Mouse (Mus musculus) kidney, embryonic 16.5 days (tissue): ENCODE results near the gene Tspan15. TPM values are rescaled to one million over a fixed set of nuclear protein-coding genes. Genes with fewer than 3 reads are reported as not detected.
A peak's percentile ranks its signal among the peaks of the same experiment; 100 is the strongest.

Experiments used
- ATAC-seq: fragments of 200-750 bp; cut with Nextera tagmentation; 2 replicates; pipeline ENCODE4 v1.8.0; 2017; ENCODE audit warnings: moderate TSS enrichment; ENCODE audit not compliant: low FRiP score, low TSS enrichment
- H3K27ac ChIP-seq: fragments of 300-500 bp; sonication (generic); 2 replicates; pipeline ENCODE4 v1.5.1; 2014; ENCODE audit warnings: low read length
- H3K27me3 ChIP-seq: fragments of 300-500 bp; sonication (generic); 2 replicates; pipeline ENCODE4 v1.6.1; 2014; ENCODE audit warnings: low read length, control low read depth, mixed read lengths; ENCODE audit not compliant: insufficient read depth
- H3K36me3 ChIP-seq: fragments of 300-500 bp; sonication (generic); 2 replicates; pipeline ENCODE4 v1.6.1; 2014; ENCODE audit warnings: low read length, control low read depth, mixed read lengths; ENCODE audit not compliant: insufficient read depth
- H3K4me1 ChIP-seq: fragments of 300-500 bp; sonication (generic); 2 replicates; pipeline ENCODE4 v1.6.1; 2014; ENCODE audit warnings: low read length, control low read depth, mixed read lengths; ENCODE audit not compliant: insufficient read depth
- H3K4me2 ChIP-seq: fragments of 300-500 bp; sonication (generic); replicated peaks from 2 replicates; pipeline ENCODE4 v1.6.1; 2014; ENCODE audit warnings: low read depth, low read length
- H3K4me3 ChIP-seq: fragments of 300-500 bp; sonication (generic); 2 replicates; pipeline ENCODE4 v1.5.1; 2014; ENCODE audit warnings: mild to moderate bottlenecking, low read length
- H3K9ac ChIP-seq: fragments of 300-500 bp; sonication (generic); replicated peaks from 2 replicates; pipeline ENCODE4 v1.6.1; 2014; ENCODE audit warnings: low read length
- H3K9me3 ChIP-seq: fragments of 300-500 bp; sonication (generic); 2 replicates; pipeline ENCODE4 v1.6.1; 2016; ENCODE audit warnings: low read length, control low read depth
- WGBS: fragments of 180-500 bp; shearing (Covaris S2); extraction: QIAGEN DNeasy Blood & Tissue Kit; methylation state at CpG from one replicate; pipeline ENCODE4 v1.1.7; 2014; 5-methylcytosine and 5-hydroxymethylcytosine counted together
- polyA plus RNA-seq: library from polyadenylated mRNA; unstranded; fragments of >200 nt; fragmentation: Nextera tagmentation; extraction: Ambion mirVana; gene quantifications from 2 replicates; pipeline ENCODE4 v1.2.1, GENCODE M21; 2015

Gene Tspan15
- 69.5 and 78.7 TPM in 2 replicates for polyA plus RNA-seq

- Histone ChIP-seq H3K4me2 (peak within 1 kb of the TSS; percentile 65), H3K9ac (peak within 1 kb of the TSS; percentile 76), H3K4me3 (peak within 1 kb of the TSS; percentile 61), H3K9me3 (no peaks in the 10 kb centered on the region), H3K27me3 (no peaks in the 10 kb centered on the region), H3K27ac (peak within 1 kb of the TSS; percentile 71), H3K36me3 (no peaks in the 10 kb centered on the region), H3K4me1 (peaks cover 28% of the 10 kb centered on the region)
- WGBS, result 0% methylated on average over 58 of the region's 59 CpGs
- ATAC-seq, result peak; percentile 96
Observed at GRCm38 (mm10) chr10:62230708-62231394, at the start of gene Tspan15. TSS of gene Tspan15 (minus strand) at chr10:62231251.

- ATAC-seq, result no peak
- Histone ChIP-seq H3K4me1 (no peaks in the 10 kb centered on the region), H3K4me3 (no peak overlapping the region), H3K27me3 (no peaks in the 10 kb centered on the region), H3K36me3 (peaks cover 43% of the 10 kb centered on the region), H3K4me2 (no peak overlapping the region), H3K9me3 (no peaks in the 10 kb centered on the region), H3K9ac (no peak overlapping the region), H3K27ac (no peak overlapping the region)
- WGBS, result 83% methylated on average over 4 of the region's 4 CpGs
Observed at GRCm38 (mm10) chr10:62279671-62280070, 48.6 kb upstream of the Tspan15 start.

- Histone ChIP-seq H3K4me2 (no peak overlapping the region), H3K4me1 (no peaks in the 10 kb centered on the region), H3K27me3 (no peaks in the 10 kb centered on the region), H3K4me3 (no peak overlapping the region), H3K9ac (no peak overlapping the region), H3K27ac (no peak overlapping the region), H3K9me3 (no peaks in the 10 kb centered on the region), H3K36me3 (peaks cover 44% of the 10 kb centered on the region)
- 67% methylated on average over 3 of the region's 3 CpGs for WGBS
- no peak for ATAC-seq
Observed at GRCm38 (mm10) chr10:62279066-62279465, 48.0 kb upstream of the Tspan15 start.

GRCm38 (mm10) chr10:62277499-62278293, 46.6 kb upstream of the Tspan15 start:
- no peak for ATAC-seq
- 94% methylated on average over 18 of the region's 19 CpGs for WGBS
- H3K27me3 ChIP-seq, result no peaks in the 10 kb centered on the region
- H3K9me3 ChIP-seq, result no peaks in the 10 kb centered on the region
- no peaks in the 10 kb centered on the region for H3K4me1 ChIP-seq
- no peak overlapping the region for H3K4me3 ChIP-seq
- no peak overlapping the region for H3K27ac ChIP-seq
- H3K4me2 ChIP-seq, result no peak overlapping the region
- no peak overlapping the region for H3K9ac ChIP-seq
- H3K36me3 ChIP-seq, result peaks cover 44% of the 10 kb centered on the region

GRCm38 (mm10) chr10:62275235-62275634, 44.2 kb upstream of the Tspan15 start:
- ATAC-seq, result no peak
- H3K27ac ChIP-seq, result no peak overlapping the region
- H3K4me3 ChIP-seq, result no peak overlapping the region
- no peaks in the 10 kb centered on the region for H3K4me1 ChIP-seq
- no peaks in the 10 kb centered on the region for H3K27me3 ChIP-seq
- peaks cover 45% of the 10 kb centered on the region for H3K36me3 ChIP-seq
- no peak overlapping the region for H3K9ac ChIP-seq
- no peaks in the 10 kb centered on the region for H3K9me3 ChIP-seq
- 33% methylated on average over 4 of the region's 4 CpGs for WGBS
- no peak overlapping the region for H3K4me2 ChIP-seq

- Histone ChIP-seq H3K9me3 (no peaks in the 10 kb centered on the region), H3K27me3 (no peaks in the 10 kb centered on the region), H3K27ac (no peak overlapping the region), H3K4me3 (no peak overlapping the region), H3K9ac (no peak overlapping the region), H3K4me2 (no peak overlapping the region), H3K4me1 (no peaks in the 10 kb centered on the region), H3K36me3 (peaks cover 39% of the 10 kb centered on the region)
- ATAC-seq, result no peak
- 85% methylated on average over 16 of the region's 16 CpGs for WGBS
Observed at GRCm38 (mm10) chr10:62269278-62269677, 38.2 kb upstream of the Tspan15 start.

GRCm38 (mm10) chr10:62264299-62264698, 33.2 kb upstream of the Tspan15 start:
- 0 out of 2 replicates have a peak, but pooled peaks cover 3% of the 10 kb centered on the region for H3K4me1 ChIP-seq
- no peak overlapping the region for H3K4me2 ChIP-seq
- no peaks in the 10 kb centered on the region for H3K9me3 ChIP-seq
- no peak overlapping the region for H3K9ac ChIP-seq
- no peak overlapping the region for H3K4me3 ChIP-seq
- H3K27me3 ChIP-seq, result no peaks in the 10 kb centered on the region
- 64% methylated on average over 2 of the region's 2 CpGs for WGBS
- H3K27ac ChIP-seq, result no peak overlapping the region
- no peak for ATAC-seq
- 0 out of 2 replicates have a peak, but pooled peaks cover 5% of the 10 kb centered on the region for H3K36me3 ChIP-seq

- no peak overlapping the region for H3K4me3 ChIP-seq
- H3K27me3 ChIP-seq, result no peaks in the 10 kb centered on the region
- 15% methylated on average over 18 of the region's 18 CpGs for WGBS
- ATAC-seq, result peak; percentile 88
- no peak overlapping the region for H3K9ac ChIP-seq
- 0 out of 2 replicates have a peak, but pooled peaks cover 3% of the 10 kb centered on the region for H3K4me1 ChIP-seq
- H3K9me3 ChIP-seq, result no peaks in the 10 kb centered on the region
- H3K36me3 ChIP-seq, result no peaks in the 10 kb centered on the region
- no peak overlapping the region for H3K4me2 ChIP-seq
- no peak overlapping the region for H3K27ac ChIP-seq
Observed at GRCm38 (mm10) chr10:62261115-62261886, 30.2 kb upstream of the Tspan15 start.

- Histone ChIP-seq H3K36me3 (no peaks in the 10 kb centered on the region), H3K27ac (no peak overlapping the region), H3K4me3 (no peak overlapping the region), H3K27me3 (no peaks in the 10 kb centered on the region), H3K9me3 (no peaks in the 10 kb centered on the region), H3K9ac (no peak overlapping the region), H3K4me1 (0 out of 2 replicates have a peak, but pooled peaks cover 3% of the 10 kb centered on the region), H3K4me2 (no peak overlapping the region)
- whole genome bisulfite sequencing, result 88% methylated on average over 5 of the region's 5 CpGs
- no peak for ATAC-seq
Observed at GRCm38 (mm10) chr10:62258298-62258697, 27.2 kb upstream of the Tspan15 start.
